Mouse (Mus musculus) kidney, adult 9 months (tissue): ENCODE measurements at regions not wholly inside any gene's neighbourhood (a gene's known extent, or its start where the extent isn't known, plus 50 kb on each side); places are given as distances from the start of the nearest gene placed in this dataset.

ENCODE experiments used
- DNase-seq: peaks from one replicate; pipeline ENCODE4 v3.0.0; 2022

- no peak for DNase-seq
These were observed 208.4 kb upstream of the Gpr101 start for GRCm38 (mm10) chrX:57711914-57712313.

GRCm38 (mm10) chrX:57709115-57709877, 205.7 kb upstream of the Gpr101 start:
- DNase-seq: no peak

GRCm38 (mm10) chrX:57708501-57708900, 204.9 kb upstream of the Gpr101 start:
- no peak for DNase-seq

GRCm38 (mm10) chrX:57707932-57708331, 204.4 kb upstream of the Gpr101 start:
- no peak for DNase-seq

GRCm38 (mm10) chrX:57706683-57707308, 203.2 kb upstream of the Gpr101 start:
- DNase-seq: no peak

GRCm38 (mm10) chrX:57692506-57692905, 188.9 kb upstream of the Gpr101 start:
- no peak for DNase-seq

GRCm38 (mm10) chrX:57676764-57677163, 173.2 kb upstream of the Gpr101 start:
- no peak for DNase-seq

- DNase-seq: peak; percentile 10
These were observed 171.4 kb upstream of the Gpr101 start for GRCm38 (mm10) chrX:57674955-57675354.

GRCm38 (mm10) chrX:57659571-57659970, 156.0 kb upstream of the Gpr101 start:
- DNase-seq: no peak

GRCm38 (mm10) chrX:57656035-57656434, 152.5 kb upstream of the Gpr101 start:
- no peak for DNase-seq

GRCm38 (mm10) chrX:57655483-57655882, 151.9 kb upstream of the Gpr101 start:
- no peak for DNase-seq
